Mouse (Mus musculus) midbrain, postnatal 0 days (tissue): ENCODE data around the gene Eln. TPM values are rescaled to one million over a fixed set of nuclear protein-coding genes. Genes with fewer than 3 reads are reported as not detected.

Experiments
- ATAC-seq: fragments of 200-750 bp; cut with Nextera tagmentation; 2 replicates; pipeline ENCODE4 v1.8.0; 2017; ENCODE audit warnings: moderate number of reproducible peaks, mild to moderate bottlenecking, moderate TSS enrichment, moderate library complexity; ENCODE audit not compliant: low FRiP score
- DNase-seq: peaks from one replicate; pipeline ENCODE4 v3.0.0-alpha.2; 2015; ENCODE audit warnings: low spot score
- H3K27ac ChIP-seq: fragments of 300-500 bp; sonication (generic); 2 replicates; pipeline ENCODE4 v1.5.1; 2014; ENCODE audit warnings: low read depth, mild to moderate bottlenecking, low read length, mixed read lengths
- H3K27me3 ChIP-seq: fragments of 300-500 bp; sonication (generic); 2 replicates; pipeline ENCODE4 v1.6.1; 2014; ENCODE audit warnings: low read length, control low read depth, mixed read lengths; ENCODE audit not compliant: insufficient read depth
- H3K36me3 ChIP-seq: fragments of 300-500 bp; sonication (generic); 2 replicates; pipeline ENCODE4 v1.6.1; 2014; ENCODE audit warnings: low read length, control low read depth, mixed read lengths; ENCODE audit not compliant: insufficient read depth
- H3K4me1 ChIP-seq: fragments of 300-500 bp; sonication (generic); 2 replicates; pipeline ENCODE4 v1.6.1; 2014; ENCODE audit warnings: mild to moderate bottlenecking, control low read depth, antibody characterized with exemption, low read length, mixed read lengths; ENCODE audit not compliant: insufficient read depth
- H3K4me2 ChIP-seq: fragments of 300-500 bp; sonication (generic); 2 replicates; pipeline ENCODE4 v1.6.1; 2014; ENCODE audit warnings: low read depth, mild to moderate bottlenecking, low read length, mixed read lengths; ENCODE audit not compliant: poor library complexity, severe bottlenecking
- H3K4me3 ChIP-seq: fragments of 300-500 bp; sonication (generic); 2 replicates; pipeline ENCODE4 v1.5.1; 2014; ENCODE audit warnings: low read depth, mild to moderate bottlenecking, low read length, moderate library complexity
- H3K9ac ChIP-seq: fragments of 300-500 bp; sonication (generic); replicated peaks from 2 replicates; pipeline ENCODE4 v1.6.1; 2014; ENCODE audit warnings: mild to moderate bottlenecking, low read length, moderate library complexity, mixed read lengths; ENCODE audit not compliant: poor library complexity, severe bottlenecking
- H3K9me3 ChIP-seq: fragments of 300-500 bp; sonication (generic); 2 replicates; pipeline ENCODE4 v1.6.1; 2016; ENCODE audit warnings: low read length, control low read depth
- CTCF ChIP-seq: IDR thresholded peaks from 2 replicates; pipeline ENCODE4 v1.5.1; 2016; ENCODE audit warnings: antibody characterized with exemption, mild to moderate bottlenecking
- WGBS: fragments of 180-500 bp; shearing (Covaris S2); extraction: QIAGEN DNeasy Blood & Tissue Kit; methylation state at CpG from one replicate; pipeline ENCODE4 v1.1.7; 2014; 5-methylcytosine and 5-hydroxymethylcytosine counted together
- polyA plus RNA-seq: library from polyadenylated mRNA; unstranded; fragments of >200 nt; fragmentation: Nextera tagmentation; extraction: Ambion mirVana; gene quantifications from 2 replicates; pipeline ENCODE4 v1.2.1, GENCODE M21; 2015
- total RNA-seq: library from RNA; depleted of rRNA; stranded (reverse); fragments of >200 nt; gene quantifications from 2 replicates; pipeline ENCODE4 v1.2.3, GENCODE M21; 2014

Eln gene
- total and polyA plus RNA-seq, 2 experiments from 2014 or later = 27.7 to 35.0 TPM

GRCm38 (mm10) chr5:134678827-134679546 is 68.1 kb downstream of the Eln start:
- Histone ChIP-seq H3K4me2 (no peak overlapping the region), H3K27me3 (no peaks in the 10 kb centered on the region), H3K27ac (no peak overlapping the region), H3K4me3 (no peak overlapping the region), H3K9ac (no peak overlapping the region), H3K36me3 (peaks cover 16% of the 10 kb centered on the region), H3K9me3 (no peaks in the 10 kb centered on the region), H3K4me1 (0 out of 2 replicates have a peak, but pooled peaks cover 4% of the 10 kb centered on the region)
- ATAC-seq = no peak
- TF ChIP-seq CTCF = no peak
- WGBS = 62% methylated on average over 8 of the region's 8 CpGs
- DNase-seq = no peak

DNA sequence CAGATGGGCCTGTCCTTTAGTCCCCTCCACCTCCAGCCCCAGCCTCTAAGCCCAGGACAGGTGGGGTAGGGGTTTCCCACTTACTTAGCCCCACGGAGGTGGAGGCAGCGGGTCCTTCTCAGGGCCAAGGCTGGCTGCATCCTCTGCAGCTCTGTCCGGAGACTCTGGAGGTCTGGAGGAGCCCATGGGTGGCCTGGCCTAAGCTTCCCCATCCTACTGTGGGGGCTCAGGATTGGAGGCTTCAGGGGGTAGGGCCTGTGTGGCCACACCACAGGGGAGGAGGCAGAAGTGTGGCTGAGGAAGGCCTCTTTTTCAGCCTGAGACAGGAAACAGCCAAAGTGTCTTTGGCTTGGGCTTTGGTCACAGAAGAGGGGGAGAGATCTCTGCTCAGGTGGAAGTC is 69.1 kb downstream of the Eln start:
- H3K27ac ChIP-seq = no peak overlapping the region

DNA sequence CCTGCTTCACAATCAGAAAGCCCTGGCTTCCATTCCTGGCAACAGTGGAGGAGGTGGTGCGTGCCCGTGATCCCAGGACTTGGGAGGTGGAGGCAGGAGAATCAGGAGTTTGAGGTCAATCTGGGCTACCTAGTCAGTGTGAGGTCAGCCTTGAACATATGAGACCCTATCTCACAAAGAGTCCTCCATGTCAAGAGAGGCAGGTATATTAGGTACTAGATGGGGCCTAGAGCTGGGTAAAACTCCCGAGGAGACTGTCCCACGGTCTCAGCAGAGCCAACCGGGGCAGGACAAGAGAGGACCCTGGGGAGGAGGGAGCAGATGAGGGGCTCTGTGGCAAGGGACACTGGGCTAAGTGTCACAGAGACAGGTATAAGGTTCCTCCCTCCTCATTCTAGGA is 69.6 kb downstream of the Eln start:
- DNase-seq (no peak), ATAC-seq (no peak)
- TF ChIP-seq CTCF = no peak
- H3K9me3 ChIP-seq = no peaks in the 10 kb centered on the region
- no peak overlapping the region for H3K4me3 ChIP-seq
- H3K4me2 ChIP-seq = no peak overlapping the region
- 0 out of 2 replicates have a peak, but pooled peaks cover 4% of the 10 kb centered on the region for H3K4me1 ChIP-seq
- 82% methylated on average over 5 of the region's 5 CpGs for WGBS
- H3K36me3 ChIP-seq = peaks cover 19% of the 10 kb centered on the region
- H3K9ac ChIP-seq = no peak overlapping the region
- no peak overlapping the region for H3K27ac ChIP-seq
- H3K27me3 ChIP-seq = no peaks in the 10 kb centered on the region

More for the DNA sequence above, 69.1 kb downstream of the Eln start:
- ATAC-seq (no peak), DNase-seq (no peak)
- H3K27me3 ChIP-seq = no peaks in the 10 kb centered on the region
- H3K9ac ChIP-seq = no peak overlapping the region
- H3K9me3 ChIP-seq = no peaks in the 10 kb centered on the region
- H3K4me1 ChIP-seq = 0 out of 2 replicates have a peak, but pooled peaks cover 4% of the 10 kb centered on the region
- TF ChIP-seq CTCF = no peak
- H3K4me3 ChIP-seq = no peak overlapping the region
- H3K36me3 ChIP-seq = peaks cover 13% of the 10 kb centered on the region
- 74% methylated on average over 3 of the region's 3 CpGs for WGBS
- H3K4me2 ChIP-seq = no peak overlapping the region

DNA sequence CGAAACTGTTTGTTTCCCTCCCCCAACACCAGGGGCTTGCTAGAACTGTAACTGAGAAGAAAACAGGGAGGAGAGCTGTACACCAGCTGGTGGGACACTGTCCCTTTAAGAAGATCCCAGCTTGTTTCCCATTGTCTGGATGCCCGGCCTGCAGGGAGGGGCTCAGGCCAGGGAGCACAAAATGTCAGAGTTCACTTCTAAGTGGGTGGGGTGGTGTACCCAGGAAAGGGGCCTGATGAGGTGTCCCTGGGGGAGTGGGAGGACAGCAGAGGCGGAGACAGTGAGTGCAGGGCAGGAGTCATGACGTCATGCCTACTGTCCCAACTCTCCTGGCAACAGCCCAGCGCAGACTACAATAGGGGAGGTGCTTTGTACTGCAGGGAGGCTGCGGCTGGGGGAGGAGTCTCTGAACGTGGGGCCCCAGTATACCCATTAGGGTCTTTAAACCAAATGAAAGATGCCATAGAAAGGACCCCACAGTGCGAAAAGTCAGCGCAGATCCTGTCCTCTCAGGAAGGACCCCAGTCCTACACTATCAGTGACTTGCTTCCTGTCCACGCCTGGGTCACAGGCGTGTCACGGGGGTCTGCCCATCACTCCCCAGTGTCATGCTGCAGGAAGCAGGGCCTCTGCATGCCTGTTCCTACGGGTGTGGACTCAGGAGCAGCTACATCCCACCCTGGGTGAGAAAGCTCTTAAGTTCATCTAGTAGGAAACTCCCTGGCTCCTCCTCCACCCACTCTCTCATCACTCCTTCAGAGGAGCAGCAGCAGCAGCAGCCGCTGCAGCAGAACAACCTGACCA is 71.0 kb downstream of the Eln start:
- Histone ChIP-seq H3K27ac (peak overlapping the region; percentile 57), H3K36me3 (peaks cover 26% of the 10 kb centered on the region), H3K4me1 (0 out of 2 replicates have a peak, but pooled peaks cover 4% of the 10 kb centered on the region), H3K4me2 (peak overlapping the region; percentile 41), H3K9ac (peak overlapping the region; percentile 46), H3K4me3 (peak overlapping the region; percentile 16; the same call in 1 of the 2 replicates), H3K27me3 (no peaks in the 10 kb centered on the region), H3K9me3 (no peaks in the 10 kb centered on the region)
- TF ChIP-seq CTCF = no peak
- ATAC-seq (peak; percentile 53; the same call in 1 of the 2 replicates), DNase-seq (peak; percentile 77)
- WGBS = 2% methylated on average over 14 of the region's 14 CpGs

- Histone ChIP-seq H3K27me3 (no peaks in the 10 kb centered on the region), H3K9me3 (no peaks in the 10 kb centered on the region), H3K4me3 (no peak overlapping the region), H3K4me2 (no peak overlapping the region), H3K4me1 (0 out of 2 replicates have a peak, but pooled peaks cover 4% of the 10 kb centered on the region), H3K27ac (no peak overlapping the region), H3K9ac (0 out of 2 replicates have a peak overlapping the region, but pooled peaks have one; percentile 46), H3K36me3 (peaks cover 29% of the 10 kb centered on the region)
- TF ChIP-seq CTCF = no peak
- ATAC-seq = no peak
- 61% methylated on average over 5 of the region's 5 CpGs for WGBS
- no peak for DNase-seq
Observed at GRCm38 (mm10) chr5:134674977-134675376, 72.1 kb downstream of the Eln start.
